Mouse (Mus musculus): ENCODE measurements at regions not wholly inside any gene's neighbourhood (a gene's known extent, or its start where the extent isn't known, plus 50 kb on each side); places are given as distances from the start of the nearest gene placed in this dataset.
"Not testable (repeated sequence)": the region's sequence is repeated elsewhere in the genome, so short reads cannot be mapped to it uniquely, and the experiment has no call there.

GRCm38 (mm10) chr14:83861736-83862135 lies 581.6 kb upstream of the Pcdh17 start:
- no peak for DNase-seq (ENCODE audit: low spot score in 2 of 2)

- DNase-seq (ENCODE audit: low spot score in 2 of 2): no peak
Observed at GRCm38 (mm10) chr14:83862653-83863052, 580.7 kb upstream of the Pcdh17 start.

- DNase-seq (ENCODE audit: low spot score in 2 of 2): no peak
Observed at GRCm38 (mm10) chr14:83886393-83886792, 557.0 kb upstream of the Pcdh17 start.

GRCm38 (mm10) chr14:83900711-83901110 lies 542.7 kb upstream of the Pcdh17 start:
- DNase-seq (ENCODE audit: low spot score in 2 of 2): not testable (repeated sequence)

- DNase-seq (ENCODE audit: low spot score in 2 of 2): no peak
Observed at GRCm38 (mm10) chr14:83943101-83943500, 500.3 kb upstream of the Pcdh17 start.

- no peak for DNase-seq (ENCODE audit: low spot score in 2 of 2)
Observed at GRCm38 (mm10) chr14:83944176-83944575, 499.2 kb upstream of the Pcdh17 start.

- no peak for DNase-seq (ENCODE audit: low spot score in 2 of 2)
Observed at GRCm38 (mm10) chr14:83949696-83950095, 493.7 kb upstream of the Pcdh17 start.

GRCm38 (mm10) chr14:83959111-83959510 lies 484.3 kb upstream of the Pcdh17 start:
- peak in 1 of 2 experiments; percentile 20 for DNase-seq (ENCODE audit: low spot score in 2 of 2)

- DNase-seq (ENCODE audit: low spot score in 2 of 2): no peak
Observed at GRCm38 (mm10) chr14:83983566-83983965, 459.8 kb upstream of the Pcdh17 start.

Measured in adrenal gland, adult 18-20 months (tissue).